Mouse (Mus musculus) G1E (cell line): ENCODE measurements around the gene Gpc5. TPM values are rescaled to one million over a fixed set of nuclear protein-coding genes. Genes with fewer than 3 reads are reported as not detected.

ENCODE experiments used
- ATAC-seq: 2 replicates; pipeline ENCODE4 v1.8.0; 2016; ENCODE audit warnings: mild to moderate bottlenecking; ENCODE audit not compliant: insufficient number of reproducible peaks, poor library complexity, low FRiP score, severe bottlenecking; ENCODE audit errors: extremely low read depth
- DNase-seq: peaks from one replicate; pipeline ENCODE4 v3.0.0; 2012; ENCODE audit warnings: low spot score
- H3K27me3 ChIP-seq: 2 replicates; pipeline ENCODE4 v1.6.1; 2012; ENCODE audit warnings: mild to moderate bottlenecking, low read length, inconsistent platforms; ENCODE audit not compliant: insufficient read depth
- H3K36me3 ChIP-seq: replicated peaks from 2 replicates; pipeline ENCODE3; 2012; ENCODE audit warnings: mild to moderate bottlenecking, inconsistent platforms
- H3K4me1 ChIP-seq: 2 replicates; pipeline ENCODE4 v1.6.1; 2012; ENCODE audit warnings: low read depth, low read length, inconsistent platforms, mixed read lengths; ENCODE audit not compliant: insufficient read depth
- H3K4me3 ChIP-seq: 2 replicates; pipeline ENCODE4 v1.5.1; 2012; ENCODE audit warnings: low read depth, mild to moderate bottlenecking, inconsistent platforms, low read length, moderate library complexity, mixed read lengths
- H3K9me3 ChIP-seq: replicated peaks from 2 replicates; pipeline ENCODE4 v1.6.1; 2012; ENCODE audit warnings: inconsistent platforms
- CTCF ChIP-seq: IDR thresholded peaks from 2 replicates; pipeline ENCODE4 v1.5.1; 2012; ENCODE audit warnings: low read depth, low read length, inconsistent platforms, mixed read lengths
- GATA1 ChIP-seq: IDR thresholded peaks from 2 replicates; pipeline ENCODE4 v1.6.1; 2012; ENCODE audit warnings: borderline replicate concordance, low read length, inconsistent platforms, mixed read lengths
- GATA2 ChIP-seq: IDR thresholded peaks from 2 replicates; pipeline ENCODE4 v1.6.1; 2012; ENCODE audit warnings: low read depth, low read length, inconsistent platforms, borderline replicate concordance
- POLR2AphosphoS5 ChIP-seq: IDR thresholded peaks from 2 replicates; pipeline ENCODE4 v1.6.1; 2012; ENCODE audit warnings: low read depth, low read length, inconsistent platforms; ENCODE audit not compliant: insufficient replicate concordance
- TAL1 ChIP-seq: conservative IDR thresholded peaks from 2 replicates; pipeline ENCODE4 v1.6.1; 2012; ENCODE audit warnings: low read depth, low read length, inconsistent platforms, mixed read lengths
- polyA plus RNA-seq: library from polyadenylated mRNA; stranded (reverse); fragments of >175 nt; gene quantifications from 2 replicates; pipeline ENCODE4 v1.2.3, GENCODE M21; 2012
- total RNA-seq, 2 experiments: library from RNA; stranded (forward) in 1 of 2; stranded (reverse) in 1 of 2; fragments of 200-1000 nt in 1 of 2; fragments of >200 nt in 1 of 2; fragmentation: Nextera tagmentation in 1 of 2; gene quantifications; 2 replicates each; pipeline ENCODE4 v1.2.3; 2014 to 2017

Gpc5 gene
- total and polyA plus RNA-seq, 3 experiments: 0.16 TPM; not detected in 2

DNA sequence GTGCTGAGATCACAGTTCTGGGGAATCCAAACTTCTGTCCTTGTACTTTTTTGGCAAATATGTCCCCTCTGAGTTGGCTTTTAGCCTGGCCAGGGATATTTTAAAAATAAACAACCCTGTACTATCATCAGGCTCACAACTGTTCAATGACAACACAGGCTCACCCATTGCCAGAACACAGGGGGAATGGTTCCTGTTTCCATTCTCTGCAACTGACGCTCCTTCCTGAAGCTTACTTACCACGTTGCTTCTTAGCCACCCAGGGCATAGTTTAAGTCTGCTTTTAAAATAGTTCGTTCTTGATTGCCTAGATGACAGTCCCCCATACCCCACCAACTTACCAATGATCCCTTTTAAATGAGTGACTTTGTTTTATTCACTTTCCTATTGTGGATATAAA lies 299.8 kb downstream of the Gpc5 start:
- Histone ChIP-seq H3K9me3 (peaks cover 25% of the 10 kb centered on the region), H3K36me3 (no peaks in the 10 kb centered on the region), H3K4me1 (no peaks in the 10 kb centered on the region), H3K4me3 (no peak overlapping the region), H3K27me3 (no peaks in the 10 kb centered on the region)
- TF ChIP-seq TAL1: no peak
- TF ChIP-seq GATA2: no peak
- TF ChIP-seq GATA1: no peak
- no peak for TF ChIP-seq CTCF
- TF ChIP-seq POLR2AphosphoS5: no peak
- ATAC-seq: no peak
- no peak for DNase-seq

- Histone ChIP-seq H3K4me3 (no peak overlapping the region), H3K36me3 (no peaks in the 10 kb centered on the region), H3K27me3 (no peaks in the 10 kb centered on the region), H3K4me1 (no peaks in the 10 kb centered on the region), H3K9me3 (peaks cover 27% of the 10 kb centered on the region)
- no peak for ATAC-seq
- TF ChIP-seq TAL1 (no peak), CTCF (no peak), POLR2AphosphoS5 (no peak), GATA2 (no peak), GATA1 (no peak)
- no peak for DNase-seq
These were observed 301.0 kb downstream of the Gpc5 start for GRCm38 (mm10) chr14:115392894-115393524.

DNA sequence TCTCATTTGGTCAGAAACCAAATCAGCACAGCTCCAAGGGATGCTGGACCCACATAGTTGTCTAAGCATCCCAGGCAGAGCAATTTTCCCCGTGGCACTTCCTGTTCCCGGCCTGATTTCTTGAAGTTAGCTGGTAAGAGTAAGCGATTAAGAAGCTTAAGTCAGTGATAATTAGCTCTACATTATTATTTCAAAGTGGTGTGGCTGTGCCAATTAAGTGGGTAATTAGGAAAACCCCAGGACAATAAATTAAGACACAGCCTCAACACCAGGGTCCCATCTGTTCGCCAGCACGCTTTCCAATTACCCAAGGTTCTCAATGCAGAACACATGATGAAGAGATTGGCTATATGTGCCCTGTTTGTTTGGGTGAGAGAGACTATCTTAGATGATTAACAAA lies 314.6 kb downstream of the Gpc5 start:
- no peaks in the 10 kb centered on the region for H3K36me3 ChIP-seq
- no peak overlapping the region for H3K4me3 ChIP-seq
- no peaks in the 10 kb centered on the region for H3K4me1 ChIP-seq
- H3K9me3 ChIP-seq: peaks cover 23% of the 10 kb centered on the region
- no peaks in the 10 kb centered on the region for H3K27me3 ChIP-seq
- no peak for ATAC-seq
- TF ChIP-seq CTCF (no peak), GATA1 (no peak), TAL1 (no peak), POLR2AphosphoS5 (no peak), GATA2 (no peak)
- no peak for DNase-seq

- Histone ChIP-seq H3K27me3 (no peaks in the 10 kb centered on the region), H3K36me3 (no peaks in the 10 kb centered on the region), H3K9me3 (peaks cover 23% of the 10 kb centered on the region), H3K4me3 (no peak overlapping the region), H3K4me1 (no peaks in the 10 kb centered on the region)
- DNase-seq (no peak), ATAC-seq (no peak)
- no peak for TF ChIP-seq POLR2AphosphoS5
- no peak for TF ChIP-seq GATA2
- no peak for TF ChIP-seq TAL1
- no peak for TF ChIP-seq GATA1
- TF ChIP-seq CTCF: no peak
These were observed 315.4 kb downstream of the Gpc5 start for GRCm38 (mm10) chr14:115407309-115407930.

- Histone ChIP-seq H3K9me3 (peaks cover 10% of the 10 kb centered on the region), H3K36me3 (no peaks in the 10 kb centered on the region), H3K4me3 (no peak overlapping the region), H3K27me3 (no peaks in the 10 kb centered on the region), H3K4me1 (no peaks in the 10 kb centered on the region)
- TF ChIP-seq GATA1 (no peak), POLR2AphosphoS5 (no peak), CTCF (no peak), GATA2 (no peak), TAL1 (no peak)
- no peak for ATAC-seq
- DNase-seq: no peak
These were observed 318.9 kb downstream of the Gpc5 start for GRCm38 (mm10) chr14:115410881-115411280.

GRCm38 (mm10) chr14:115411513-115412174 lies 319.6 kb downstream of the Gpc5 start:
- DNase-seq (no peak), ATAC-seq (no peak)
- Histone ChIP-seq H3K27me3 (no peaks in the 10 kb centered on the region), H3K4me3 (no peak overlapping the region), H3K4me1 (no peaks in the 10 kb centered on the region), H3K9me3 (peaks cover 10% of the 10 kb centered on the region), H3K36me3 (no peaks in the 10 kb centered on the region)
- TF ChIP-seq POLR2AphosphoS5 (no peak), GATA1 (no peak), CTCF (no peak), GATA2 (no peak), TAL1 (no peak)
